Mouse (Mus musculus): ENCODE measurements around the gene Sorcs1. TPM values are rescaled to one million over a fixed set of nuclear protein-coding genes. Genes with fewer than 3 reads are reported as not detected.

Sorcs1 gene
- 0.08 and 0.15 TPM in 2 replicates for polyA plus RNA-seq (2012; rRNA removed)

GRCm38 (mm10) chr19:50677903-50678896 lies at the start of gene Sorcs1:
Sorcs1 (minus strand) TSS chr19:50678646.
- no peak for DNase-seq (ENCODE audit: low read depth)

- DNase-seq (ENCODE audit: low read depth): no peak
Observed at GRCm38 (mm10) chr19:50683277-50683676, 4.8 kb upstream of the Sorcs1 start.

GRCm38 (mm10) chr19:50678946-50679345 lies 500 bp upstream of the Sorcs1 start:
- no peak for DNase-seq (ENCODE audit: low read depth)

- no peak for DNase-seq (ENCODE audit: low read depth)
Observed at GRCm38 (mm10) chr19:50676578-50677524, 1.6 kb downstream of the Sorcs1 start.

GRCm38 (mm10) chr19:50674921-50675320 lies 3.5 kb downstream of the Sorcs1 start:
- no peak for DNase-seq (ENCODE audit: low read depth)

- no peak for DNase-seq (ENCODE audit: low read depth)
Observed at GRCm38 (mm10) chr19:50667516-50667915, 10.9 kb downstream of the Sorcs1 start.

- DNase-seq (ENCODE audit: low read depth): no peak
Observed at GRCm38 (mm10) chr19:50664311-50664710, 14.1 kb downstream of the Sorcs1 start.

- no peak for DNase-seq (ENCODE audit: low read depth)
Observed at GRCm38 (mm10) chr19:50659144-50659543, 19.3 kb downstream of the Sorcs1 start.

- DNase-seq (ENCODE audit: low read depth): no peak
Observed at GRCm38 (mm10) chr19:50652750-50653149, 25.7 kb downstream of the Sorcs1 start.

GRCm38 (mm10) chr19:50643836-50644235 lies 34.6 kb downstream of the Sorcs1 start:
- no peak for DNase-seq (ENCODE audit: low read depth)

GRCm38 (mm10) chr19:50642121-50642520 lies 36.3 kb downstream of the Sorcs1 start:
- DNase-seq (ENCODE audit: low read depth): no peak

GRCm38 (mm10) chr19:50640251-50641032 lies 38.0 kb downstream of the Sorcs1 start:
- no peak for DNase-seq (ENCODE audit: low read depth)

- no peak for DNase-seq (ENCODE audit: low read depth)
Observed at GRCm38 (mm10) chr19:50638176-50638575, 40.3 kb downstream of the Sorcs1 start.

- no peak for DNase-seq (ENCODE audit: low read depth)
Observed at GRCm38 (mm10) chr19:50614013-50614412, 64.4 kb downstream of the Sorcs1 start.

- DNase-seq (ENCODE audit: low read depth): no peak
Observed at GRCm38 (mm10) chr19:50611619-50612018, 66.8 kb downstream of the Sorcs1 start.

GRCm38 (mm10) chr19:50603882-50604281 lies 74.6 kb downstream of the Sorcs1 start:
- DNase-seq (ENCODE audit: low read depth): no peak

GRCm38 (mm10) chr19:50603380-50603779 lies 75.1 kb downstream of the Sorcs1 start:
- no peak for DNase-seq (ENCODE audit: low read depth)

GRCm38 (mm10) chr19:50597300-50597699 lies 81.1 kb downstream of the Sorcs1 start:
- DNase-seq (ENCODE audit: low read depth): no peak

GRCm38 (mm10) chr19:50586182-50586581 lies 92.3 kb downstream of the Sorcs1 start:
- no peak for DNase-seq (ENCODE audit: low read depth)

GRCm38 (mm10) chr19:50582952-50583351 lies 95.5 kb downstream of the Sorcs1 start:
- no peak for DNase-seq (ENCODE audit: low read depth)

GRCm38 (mm10) chr19:50569669-50570195 lies 108.7 kb downstream of the Sorcs1 start:
- DNase-seq (ENCODE audit: low read depth): no peak

Measured in gonadal fat pad, adult 2 months (tissue).